Mouse (Mus musculus) lung, adult 2 months (tissue): ENCODE data around the gene Rab35.

Experiments used
- CTCF ChIP-seq: fragments of 200-500 bp; IDR thresholded peaks from 2 replicates; pipeline ENCODE4 v1.5.1; 2011; ENCODE audit warnings: mild to moderate bottlenecking, low read length, control low read depth; ENCODE audit not compliant: insufficient read depth
- POLR2A ChIP-seq: fragments of 200-500 bp; IDR thresholded peaks from 2 replicates; pipeline ENCODE4 v1.6.1; 2011; ENCODE audit warnings: low read depth, mild to moderate bottlenecking, control low read depth, low read length, borderline replicate concordance; ENCODE audit errors: extremely low read depth

DNA sequence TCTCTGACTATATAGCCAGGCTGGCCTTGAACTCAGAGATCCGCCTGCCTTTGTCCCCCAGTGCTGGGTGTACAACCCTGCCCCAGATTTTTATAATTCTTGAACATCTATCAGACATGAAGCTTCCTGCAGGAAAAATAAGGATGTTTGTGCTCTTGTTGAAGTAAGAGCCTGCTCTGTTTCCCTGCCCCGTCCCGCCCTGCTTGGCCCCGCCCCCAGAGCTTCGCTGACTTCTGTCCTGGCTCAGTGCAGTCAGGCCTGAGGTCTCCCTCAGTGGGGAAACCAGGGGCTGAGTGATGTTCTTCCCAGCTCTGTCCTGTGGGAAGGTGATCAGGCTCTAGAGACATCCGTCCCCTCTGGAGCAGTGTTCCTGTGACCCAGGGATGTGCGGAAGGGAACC lies 9.0 kb upstream of the Rab35 start:
- TF ChIP-seq CTCF (no peak), POLR2A (no peak)
